Comparison of ENCODE assay signal across 8 mouse cellular contexts in the genomic region with DNA sequence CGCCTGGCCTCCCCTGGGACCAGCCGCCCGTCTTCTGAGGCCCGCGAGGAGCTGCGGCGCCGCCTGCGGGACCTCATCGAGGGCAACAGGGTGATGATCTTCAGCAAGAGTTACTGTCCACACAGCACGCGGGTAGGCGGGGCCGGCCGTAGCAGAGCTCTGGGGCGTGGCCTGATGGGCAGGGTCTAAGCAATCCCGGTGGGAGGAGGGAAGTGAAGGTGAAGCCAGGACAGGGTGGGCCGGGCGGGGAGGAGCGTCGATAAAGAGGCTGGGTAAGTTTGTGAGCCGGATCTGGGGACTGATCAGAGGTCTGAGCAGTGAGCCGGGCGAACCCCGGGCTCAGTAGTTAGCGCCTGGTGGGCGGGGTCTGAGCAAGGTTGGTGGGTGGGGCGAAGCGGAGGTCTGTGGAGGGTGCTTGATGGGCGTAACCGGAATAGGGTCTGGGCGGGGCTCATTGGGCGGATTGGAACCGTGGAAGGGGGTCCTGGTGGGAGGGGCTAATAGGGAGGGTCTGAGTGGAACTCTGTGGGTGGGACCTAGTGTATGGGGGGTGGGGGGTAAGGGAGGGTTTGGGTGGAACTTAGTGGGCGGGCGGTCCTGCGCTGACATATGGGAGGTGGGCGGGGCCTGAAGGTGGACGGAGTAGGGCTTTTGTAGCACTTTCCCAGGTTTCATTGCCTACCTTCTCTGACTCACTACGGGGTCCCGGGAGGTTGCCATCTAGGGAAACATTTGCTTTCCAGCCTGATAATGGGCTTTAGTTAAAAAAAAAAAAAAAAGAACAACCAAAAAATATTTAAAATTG. TPM values are rescaled to one million over a fixed set of nuclear protein-coding genes. Genes with fewer than 3 reads are reported as not detected.
A peak's percentile ranks its signal among the peaks of the same experiment; 100 is the strongest.
DNase-seq lines count a peak whose midpoint lies in the region; ATAC-seq and TF ChIP-seq lines count a peak whose summit lies in the region.

No protein-coding gene starts in this region.

- DNase-seq in MN1 (ENCODE audit: low spot score) = peak; percentile 96
- peak; percentile 79 for DNase-seq in cerebellum, adult 9-10 months
- DNase-seq in hindbrain, embryonic 10.5 days (ENCODE audit: low spot score) = peak; percentile 94
- peak; percentile 87 for DNase-seq in layer of hippocampus, adult 9-11 months
- peak; percentile 98 for DNase-seq in lung, postnatal 0 days (ENCODE audit: low spot score)
- DNase-seq in ovary, postnatal 14 days (ENCODE audit: low spot score) = peak; percentile 83
- peak; percentile 88 for DNase-seq in thymus, postnatal 25 days

- peak overlapping the region; percentile 93 for H3K27ac ChIP-seq in hindbrain, embryonic 10.5 days
- peak overlapping the region; percentile 92 for H3K27ac ChIP-seq in lung, postnatal 0 days (ENCODE audit: low read length)

- under 1% methylated on average over 41 of the region's 41 CpGs for WGBS in hindbrain, embryonic 10.5 days
- under 1% methylated on average over 37 of the region's 41 CpGs for WGBS in lung, postnatal 0 days

- no peaks in the 10 kb centered on the region for H3K9me3 ChIP-seq in hindbrain, embryonic 10.5 days
- no peaks in the 10 kb centered on the region for H3K9me3 ChIP-seq in lung, postnatal 0 days (ENCODE audit: low read length)

- peak; percentile 74 for ATAC-seq in frontal cortex, adult (ENCODE audit: low TSS enrichment)
- peak; percentile 96 for ATAC-seq in lung, postnatal 0 days

- TF ChIP-seq EP300 in lung, postnatal 0 days (IDR thresholded peaks at IDR 0.05) = no peak

- peak; percentile 39; the same call in 1 of the 2 replicates for TF ChIP-seq CTCF in lung, postnatal 0 days (IDR thresholded peaks at IDR 0.05)

- H3K36me3 ChIP-seq in hindbrain, embryonic 10.5 days = no peaks in the 10 kb centered on the region
- no peaks in the 10 kb centered on the region for H3K36me3 ChIP-seq in lung, postnatal 0 days (ENCODE audit: insufficient read depth, low read length)

- H3K27me3 ChIP-seq in hindbrain, embryonic 10.5 days (ENCODE audit: insufficient read depth, poor library complexity, severe bottlenecking) = no peaks in the 10 kb centered on the region
- H3K27me3 ChIP-seq in lung, postnatal 0 days (replicated peaks; ENCODE audit: insufficient read depth, low read length) = no peaks in the 10 kb centered on the region

- peak overlapping the region; percentile 96 for H3K4me2 ChIP-seq in lung, postnatal 0 days (replicated peaks; ENCODE audit: low read depth, low read length)

- peak overlapping the region; percentile 60 for H3K9ac ChIP-seq in lung, postnatal 0 days (replicated peaks; ENCODE audit: low read depth)

- H3K4me3 ChIP-seq in hindbrain, embryonic 10.5 days = peak overlapping the region; percentile 77
- H3K4me3 ChIP-seq in lung, postnatal 0 days (ENCODE audit: low read depth, low read length) = peak overlapping the region; percentile 51

- H3K4me1 ChIP-seq in hindbrain, embryonic 10.5 days (replicated peaks) = peaks cover 12% of the 10 kb centered on the region; the same call in 1 of the 2 replicates
- no peaks in the 10 kb centered on the region for H3K4me1 ChIP-seq in lung, postnatal 0 days (ENCODE audit: insufficient read depth, low read depth, low read length)

RNA-seq across cellular contexts. Expression of gene Txnrd3, which starts 0.7 kb away (rescaled TPM):
- 9.9 and 12.0 TPM in 2 replicates for polyA plus RNA-seq in hindbrain, embryonic 10.5 days (2016; fragmentation: Nextera tagmentation; extraction: Ambion mirVana)
- 20.6 and 26.3 TPM in 2 replicates for polyA plus RNA-seq in lung, postnatal 0 days (2015; fragmentation: Nextera tagmentation; extraction: Ambion mirVana)

RNA-seq across cellular contexts. Expression of gene Chchd6, which starts 49.0 kb away (rescaled TPM):
- 89.0 and 103 TPM in 2 replicates for polyA plus RNA-seq in hindbrain, embryonic 10.5 days (2016; fragmentation: Nextera tagmentation; extraction: Ambion mirVana)
- polyA plus RNA-seq in lung, postnatal 0 days (2015; fragmentation: Nextera tagmentation; extraction: Ambion mirVana) = 24.6 and 25.0 TPM in 2 replicates

Comparison
In these comparisons a context has a peak if more than half of its experiments do, and no peak if none do; other contexts are left out.
1. Peak in every context shown above with its lines: DNase-seq, ATAC-seq, H3K4me3 ChIP-seq and H3K27ac ChIP-seq.